Mouse (Mus musculus) heart, postnatal 0 days (tissue): ENCODE data around the gene Matk.

Source experiments
- CTCF ChIP-seq: IDR thresholded peaks from 2 replicates; pipeline ENCODE4 v1.5.1; 2016; ENCODE audit warnings: antibody characterized with exemption, control low read depth, low read depth
- EP300 ChIP-seq: IDR thresholded peaks from 2 replicates; pipeline ENCODE4 v1.6.1; 2016; ENCODE audit warnings: antibody characterized with exemption, low read depth

DNA sequence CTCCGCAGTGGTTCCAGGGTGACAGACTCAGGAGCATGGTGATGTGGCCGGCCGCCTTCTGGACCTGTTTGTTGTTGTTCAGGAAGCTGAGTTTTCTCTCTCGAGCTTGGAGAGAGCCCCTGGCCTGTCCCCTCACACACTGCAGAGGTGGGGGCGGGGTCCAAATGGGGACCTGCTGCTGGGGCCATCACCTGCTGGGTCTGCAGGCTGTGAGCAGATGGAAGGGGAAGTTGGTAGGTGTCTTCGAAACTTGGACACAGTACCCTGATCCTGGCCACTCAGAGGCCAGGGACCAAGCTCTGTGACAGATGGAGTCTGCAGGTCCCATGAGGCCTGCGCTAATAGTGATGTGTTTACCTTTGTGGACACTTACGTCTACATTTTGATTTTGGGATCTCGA lies 48.6 kb downstream of the Matk start:
- TF ChIP-seq CTCF: no peak
- TF ChIP-seq EP300: no peak
